8 mouse cellular contexts compared by ENCODE assay signal in the genomic region with DNA sequence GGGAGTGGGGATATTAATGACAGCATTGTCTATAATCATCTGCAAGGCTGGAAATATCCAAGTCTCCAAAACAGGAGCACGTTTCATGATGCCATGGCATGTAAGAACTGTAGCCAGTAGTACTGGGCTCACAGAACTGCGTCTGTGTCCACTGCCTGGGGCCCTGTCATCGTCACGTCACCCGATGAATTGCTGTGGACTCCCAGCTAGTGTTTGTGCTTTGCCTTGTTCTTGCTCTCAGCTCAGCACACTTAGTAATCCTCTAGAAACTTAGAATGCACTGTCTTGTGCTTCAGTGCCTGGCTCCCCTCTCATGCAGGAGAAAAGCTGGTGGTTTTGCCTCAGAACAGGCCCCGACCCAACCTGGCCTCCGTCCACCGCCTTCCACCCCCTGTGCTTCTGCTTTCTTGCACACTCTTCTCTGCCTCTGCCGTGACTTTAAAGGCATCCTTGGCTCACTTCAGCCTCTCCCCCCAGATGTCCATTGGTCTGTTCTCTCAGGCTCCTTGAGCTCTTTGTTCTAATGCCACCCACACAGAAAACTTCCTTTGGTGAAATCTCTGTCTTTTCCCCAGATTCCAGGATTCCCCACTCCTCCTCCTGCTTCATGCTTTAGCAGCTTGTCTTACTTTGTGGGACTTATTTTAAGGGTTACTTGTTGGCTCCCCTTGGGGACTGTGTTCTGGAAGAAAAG. TPM values are rescaled to one million over a fixed set of nuclear protein-coding genes. Genes with fewer than 3 reads are reported as not detected.
DNase-seq lines count a peak whose midpoint lies in the region.

No protein-coding gene starts in this region.

- peak overlapping the region; percentile 37; the same call in 1 of the 2 replicates for H3K27ac ChIP-seq in heart, embryonic 10.5 days
- peak overlapping the region; percentile 97 for H3K27ac ChIP-seq in limb, embryonic 10.5 days

- 47% methylated on average over 9 of the region's 9 CpGs for WGBS in heart, embryonic 10.5 days
- 28% methylated on average over 9 of the region's 9 CpGs for WGBS in limb, embryonic 10.5 days

- no peaks in the 10 kb centered on the region for H3K36me3 ChIP-seq in heart, embryonic 10.5 days
- H3K36me3 ChIP-seq in limb, embryonic 10.5 days, result no peaks in the 10 kb centered on the region

- H3K4me3 ChIP-seq in heart, embryonic 10.5 days, result no peak overlapping the region
- H3K4me3 ChIP-seq in limb, embryonic 10.5 days, result no peak overlapping the region

- no peak for DNase-seq in heart, embryonic 10.5 days (ENCODE audit: low spot score)
- no peak for DNase-seq in heart, postnatal 36 days
- DNase-seq in right cerebral cortex, postnatal 10 days (ENCODE audit: low spot score in 2 of 2), result peak; percentile 58 to 60
- DNase-seq in right cerebral cortex, adult 18-20 months, result no peak
- no peak for DNase-seq in limb, embryonic 10.5 days (ENCODE audit: low spot score)
- DNase-seq in telencephalon, adult 2 months (ENCODE audit: low read depth, low spot score), result peak; percentile 41
- DNase-seq in urinary bladder, postnatal 25 days (ENCODE audit: low spot score), result no peak
- DNase-seq in adrenal gland, postnatal 25 days, result no peak

- no peaks in the 10 kb centered on the region for H3K27me3 ChIP-seq in heart, embryonic 10.5 days (ENCODE audit: insufficient read depth, poor library complexity, severe bottlenecking)
- no peaks in the 10 kb centered on the region; the same call in 1 of the 2 replicates for H3K27me3 ChIP-seq in limb, embryonic 10.5 days (ENCODE audit: low read depth, poor library complexity, severe bottlenecking)

- no peaks in the 10 kb centered on the region for H3K9me3 ChIP-seq in heart, embryonic 10.5 days
- H3K9me3 ChIP-seq in limb, embryonic 10.5 days (replicated peaks), result no peaks in the 10 kb centered on the region

- peaks cover 46% of the 10 kb centered on the region for H3K4me1 ChIP-seq in heart, embryonic 10.5 days
- H3K4me1 ChIP-seq in limb, embryonic 10.5 days, result peaks cover 66% of the 10 kb centered on the region

- intact Hi-C loops in heart, postnatal 36 days (cut with DNase I), result no loop called here

RNA-seq across cellular contexts. Expression of a gene that starts 39.7 kb away (rescaled TPM):
- polyA plus RNA-seq in heart, embryonic 10.5 days (2016; fragmentation: Nextera tagmentation; extraction: Ambion mirVana), result 140 and 154 TPM in 2 replicates
- 10 to 100 TPM; 37.7 to 39.7 TPM for total RNA-seq in heart, postnatal 36 days (2021)
- 121 and 139 TPM in 2 replicates for polyA plus RNA-seq in limb, embryonic 10.5 days (2016; fragmentation: Nextera tagmentation; extraction: Ambion mirVana)
- 116 and 129 TPM in 2 replicates for total RNA-seq in adrenal gland, postnatal 25 days (2021)

RNA-seq across cellular contexts. Expression of a gene that starts 52.2 kb away (rescaled TPM):
- polyA plus RNA-seq in heart, embryonic 10.5 days (2016; fragmentation: Nextera tagmentation; extraction: Ambion mirVana), result 42.0 and 84.8 TPM in 2 replicates
- 1,000 to 10,000 TPM; 1,777 to 1,954 TPM for total RNA-seq in heart, postnatal 36 days (2021)
- polyA plus RNA-seq in limb, embryonic 10.5 days (2016; fragmentation: Nextera tagmentation; extraction: Ambion mirVana), result 15.6 and 22.8 TPM in 2 replicates
- 21.6 and 23.6 TPM in 2 replicates for total RNA-seq in adrenal gland, postnatal 25 days (2021)

Comparison
In these comparisons a context has a peak if more than half of its experiments do, and no peak if none do; other contexts are left out.
1. DNase-seq: peak in right cerebral cortex, postnatal 10 days (2 of 2) and telencephalon, adult 2 months (single experiment); none in heart, embryonic 10.5 days (single experiment), heart, postnatal 36 days (0 of 2), right cerebral cortex, adult 18-20 months (single experiment), limb, embryonic 10.5 days (single experiment), urinary bladder, postnatal 25 days (single experiment) and adrenal gland, postnatal 25 days (single experiment).
2. RNA of a gene that starts 52.2 kb away (total RNA-seq): 1,777 to 1,954 TPM in heart, postnatal 36 days; 21.6 to 23.6 TPM in adrenal gland, postnatal 25 days; every median in the first group is over 10 times any median in the second.